Mouse (Mus musculus) left cerebral cortex, postnatal 4 days (tissue): Measurements from ENCODE around the gene Pank1. TPM values are rescaled to one million over a fixed set of nuclear protein-coding genes. Genes with fewer than 3 reads are reported as not detected.

Experiments
- DNase-seq: peaks from one replicate; pipeline ENCODE4 v3.0.0-alpha.2; 2022
- intact Hi-C: fragments of 180-260 bp; cut with DNase I; formaldehyde crosslinking; loops from one replicate; pipeline ENCODE4 v1.15.1; 2025
- total RNA-seq, 2 experiments: library from RNA; stranded (reverse); gene quantifications; 2 replicates each; pipeline ENCODE4 v1.2.3; 2021

Pank1 gene
- 10 to 100 TPM; 18.0 to 18.8 TPM for total RNA-seq

GRCm38 (mm10) chr19:34878603-34879541 lies at the start of gene Pank1:
Pank1 (minus strand) TSS chr19:34879455.
- intact Hi-C loops, result no loop called here
- DNase-seq, result peak; percentile 73

GRCm38 (mm10) chr19:34922603-34922963 lies 43.3 kb upstream of the Pank1 start:
- no peak for DNase-seq
- intact Hi-C loops, result no loop called here

- intact Hi-C loops, result no loop called here
These were observed 42.7 kb upstream of the Pank1 start, which contains the start of gene Kif20b for GRCm38 (mm10) chr19:34921652-34922602. Kif20b (plus strand) TSS chr19:34922361.

GRCm38 (mm10) chr19:34921253-34921651 lies 42.0 kb upstream of the Pank1 start:
- intact Hi-C loops, result no loop called here
- no peak for DNase-seq

More at GRCm38 (mm10) chr19:34921652-34922602, 42.7 kb upstream of the Pank1 start, which contains the start of gene Kif20b:
- peak; percentile 92 for DNase-seq

GRCm38 (mm10) chr19:34920531-34920930 lies 41.3 kb upstream of the Pank1 start:
- intact Hi-C loops, result no loop called here
- DNase-seq, result no peak

GRCm38 (mm10) chr19:34920066-34920465 lies 40.8 kb upstream of the Pank1 start:
- intact Hi-C loops, result no loop called here
- no peak for DNase-seq

- no peak for DNase-seq
- intact Hi-C loops, result no loop called here
These were observed 33.1 kb upstream of the Pank1 start for GRCm38 (mm10) chr19:34912366-34912765.

- no peak for DNase-seq
- intact Hi-C loops, result no loop called here
These were observed 27.5 kb upstream of the Pank1 start for GRCm38 (mm10) chr19:34906772-34907171.

GRCm38 (mm10) chr19:34905424-34905823 lies 26.2 kb upstream of the Pank1 start:
- no peak for DNase-seq
- intact Hi-C loops, result no loop called here

- no peak for DNase-seq
- intact Hi-C loops, result no loop called here
These were observed 24.8 kb upstream of the Pank1 start for GRCm38 (mm10) chr19:34904032-34904431.

- intact Hi-C loops, result no loop called here
- DNase-seq, result no peak
These were observed 22.5 kb upstream of the Pank1 start for GRCm38 (mm10) chr19:34901735-34902134.

- no peak for DNase-seq
- intact Hi-C loops, result no loop called here
These were observed 22.0 kb upstream of the Pank1 start for GRCm38 (mm10) chr19:34901266-34901665.

- DNase-seq, result no peak
- intact Hi-C loops, result no loop called here
These were observed 19.7 kb upstream of the Pank1 start for GRCm38 (mm10) chr19:34898941-34899340.

GRCm38 (mm10) chr19:34897082-34897965 lies 18.1 kb upstream of the Pank1 start:
- intact Hi-C loops, result no loop called here
- DNase-seq, result no peak

GRCm38 (mm10) chr19:34895082-34895481 lies 15.8 kb upstream of the Pank1 start:
- intact Hi-C loops, result no loop called here
- DNase-seq, result no peak

- intact Hi-C loops, result no loop called here
These were observed 12.3 kb upstream of the Pank1 start for GRCm38 (mm10) chr19:34891590-34891989.

GRCm38 (mm10) chr19:34890981-34891380 lies 11.7 kb upstream of the Pank1 start:
- intact Hi-C loops, result no loop called here

More at GRCm38 (mm10) chr19:34891590-34891989, 12.3 kb upstream of the Pank1 start:
- no peak for DNase-seq

GRCm38 (mm10) chr19:34886324-34886723 lies 7.1 kb upstream of the Pank1 start:
- DNase-seq, result no peak
- intact Hi-C loops, result no loop called here

More at GRCm38 (mm10) chr19:34890981-34891380, 11.7 kb upstream of the Pank1 start:
- no peak for DNase-seq

- DNase-seq, result no peak
- intact Hi-C loops, result no loop called here
These were observed 4.4 kb upstream of the Pank1 start for GRCm38 (mm10) chr19:34883526-34884224.
